Mouse (Mus musculus): ENCODE results near the gene Plxnd1.

Gene Plxnd1

GRCm38 (mm10) chr6:115994877-115995520 is at the start of gene Plxnd1:
Gene Plxnd1 (minus strand): TSS chr6:115995005.
- peak; percentile 90 to 92 for DNase-seq (ENCODE audit: low spot score in 2 of 2)

DNA sequence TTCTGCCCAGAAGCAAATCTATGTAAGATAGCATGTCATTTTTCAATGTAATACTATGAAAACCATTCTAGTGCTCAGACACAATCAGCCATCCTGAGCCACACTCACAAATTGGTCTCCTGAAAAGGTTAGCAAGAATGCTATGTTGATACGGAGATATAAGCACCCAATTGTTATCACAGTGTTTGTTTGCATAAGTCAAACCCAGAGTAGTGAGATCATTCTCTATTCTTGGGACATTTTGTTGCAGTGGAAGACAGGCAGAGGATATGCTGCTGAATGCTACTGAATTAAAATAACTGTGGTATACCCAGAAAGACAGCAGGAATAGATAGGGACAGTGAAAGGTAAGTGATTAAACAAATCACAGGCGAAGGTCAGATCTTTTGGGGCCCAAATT is 49.2 kb upstream of the Plxnd1 start:
- DNase-seq (ENCODE audit: low spot score in 2 of 2): no peak

GRCm38 (mm10) chr6:116038222-116038621 is 43.4 kb upstream of the Plxnd1 start:
- DNase-seq (ENCODE audit: low spot score in 2 of 2): no peak

DNA sequence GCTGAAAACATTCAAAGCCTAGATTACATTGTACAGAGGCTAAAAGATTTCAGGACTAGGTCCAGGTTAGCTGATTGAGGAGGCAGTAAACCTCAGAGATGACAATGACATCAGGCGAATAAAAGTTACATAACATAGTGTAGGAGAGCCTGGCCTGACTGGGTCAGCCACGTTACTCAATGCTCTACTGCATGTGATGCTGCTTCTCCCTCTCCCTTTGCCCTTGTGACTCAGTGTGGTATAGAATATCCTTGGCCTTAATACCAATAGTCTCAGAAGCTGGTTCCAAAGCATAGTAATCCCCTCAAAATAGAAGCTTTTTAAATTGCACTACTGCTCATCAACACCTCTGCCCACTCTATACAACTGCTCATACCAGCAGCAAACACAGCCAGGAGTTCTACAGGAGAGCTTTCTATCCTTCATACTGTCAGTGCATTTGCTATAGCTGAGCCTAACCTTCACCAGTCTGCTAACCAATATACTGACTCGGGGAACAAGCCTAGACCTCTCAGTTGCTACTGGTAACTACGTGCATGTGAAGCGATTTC is 42.6 kb upstream of the Plxnd1 start:
- no peak for DNase-seq (ENCODE audit: low spot score in 2 of 2)

DNA sequence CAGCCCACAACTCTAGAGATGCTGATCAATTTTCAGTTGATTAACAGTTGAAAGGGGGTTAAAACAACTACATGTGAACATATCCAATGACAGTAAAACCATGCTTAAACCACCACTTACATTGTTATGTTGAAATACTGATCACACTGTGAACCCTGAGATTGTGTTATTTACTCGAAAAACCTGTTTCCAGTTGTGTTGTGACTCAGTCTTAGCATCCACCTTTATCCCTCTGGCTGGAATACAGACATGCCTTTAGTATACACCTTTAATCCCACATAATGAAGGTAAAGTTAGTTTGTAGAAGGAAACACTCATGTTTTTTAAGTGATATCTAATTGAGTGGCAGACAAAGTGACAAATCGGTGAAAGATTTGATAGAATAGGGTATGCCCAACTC is 41.8 kb upstream of the Plxnd1 start:
- no peak for DNase-seq (ENCODE audit: low spot score in 2 of 2)

GRCm38 (mm10) chr6:116031052-116031451 is 36.2 kb upstream of the Plxnd1 start:
- no peak for DNase-seq (ENCODE audit: low spot score in 2 of 2)

- no peak for DNase-seq (ENCODE audit: low spot score in 2 of 2)
These were observed 29.9 kb upstream of the Plxnd1 start for GRCm38 (mm10) chr6:116024666-116025065.

GRCm38 (mm10) chr6:116021961-116022485 is 27.2 kb upstream of the Plxnd1 start:
- DNase-seq (ENCODE audit: low spot score in 2 of 2): peak in 1 of 2 experiments; percentile 5

DNA sequence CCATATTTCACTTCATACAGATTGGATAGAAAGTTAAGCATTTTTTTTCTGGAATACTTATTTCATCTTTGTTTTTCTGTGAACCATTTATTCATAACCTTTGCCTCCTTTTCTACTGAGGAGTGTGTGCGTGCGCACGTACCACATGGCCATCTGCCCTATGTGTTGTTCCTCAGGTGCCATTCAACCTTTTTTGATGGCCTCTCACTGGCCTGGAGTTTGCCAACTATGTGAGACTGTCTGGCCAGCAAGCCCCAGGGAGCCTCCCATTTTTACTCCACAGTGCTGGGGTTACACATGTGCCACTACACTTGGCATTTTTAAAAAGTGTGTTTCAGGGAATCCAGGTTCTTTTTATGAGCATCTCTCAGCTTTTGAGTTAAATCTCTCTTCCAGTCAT is 21.1 kb upstream of the Plxnd1 start:
- DNase-seq (ENCODE audit: low spot score in 2 of 2): no peak

DNA sequence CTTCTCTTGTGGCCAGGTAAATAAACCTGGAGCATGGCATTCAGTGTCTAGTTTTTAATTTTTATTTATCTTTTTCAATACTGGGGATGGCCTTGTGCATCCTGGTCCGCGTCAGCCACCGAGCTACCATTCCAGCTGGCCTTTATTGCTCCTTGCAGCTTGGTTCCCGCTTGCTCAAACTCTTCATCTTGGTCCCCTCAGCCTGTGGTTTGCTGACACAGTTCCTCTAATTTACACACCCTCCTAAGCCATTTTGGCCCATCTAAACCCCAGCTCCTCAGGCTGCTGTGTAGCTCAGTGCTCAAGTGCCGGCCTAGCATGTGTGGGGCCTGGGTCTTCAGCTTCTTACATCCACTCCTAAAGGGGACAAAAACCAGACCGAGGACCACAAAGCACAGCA is 19.3 kb upstream of the Plxnd1 start:
- DNase-seq (ENCODE audit: low spot score in 2 of 2): no peak

DNA sequence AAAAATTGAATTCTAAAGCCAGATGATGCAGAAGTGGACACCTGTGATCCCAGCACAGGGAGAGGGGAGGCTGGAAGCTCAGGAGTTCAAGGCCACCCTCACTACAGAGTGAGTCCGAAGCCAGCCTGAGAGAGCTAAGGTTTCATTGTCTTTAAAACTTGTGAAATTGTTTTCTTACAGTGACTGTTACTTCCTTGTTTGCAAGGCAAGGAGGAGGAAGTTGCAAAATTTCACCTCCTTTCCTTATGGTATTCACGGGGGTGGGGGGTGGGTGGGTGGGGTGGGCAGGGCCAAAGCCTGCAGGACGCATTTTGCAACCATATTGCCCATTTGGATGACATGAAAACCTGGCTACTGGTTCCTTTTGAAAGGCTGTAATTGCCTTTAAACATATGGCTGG is 18.9 kb upstream of the Plxnd1 start:
- DNase-seq (ENCODE audit: low spot score in 2 of 2): no peak

GRCm38 (mm10) chr6:116010541-116010940 is 15.7 kb upstream of the Plxnd1 start:
- peak; percentile 56 to 72 for DNase-seq (ENCODE audit: low spot score in 2 of 2)

DNA sequence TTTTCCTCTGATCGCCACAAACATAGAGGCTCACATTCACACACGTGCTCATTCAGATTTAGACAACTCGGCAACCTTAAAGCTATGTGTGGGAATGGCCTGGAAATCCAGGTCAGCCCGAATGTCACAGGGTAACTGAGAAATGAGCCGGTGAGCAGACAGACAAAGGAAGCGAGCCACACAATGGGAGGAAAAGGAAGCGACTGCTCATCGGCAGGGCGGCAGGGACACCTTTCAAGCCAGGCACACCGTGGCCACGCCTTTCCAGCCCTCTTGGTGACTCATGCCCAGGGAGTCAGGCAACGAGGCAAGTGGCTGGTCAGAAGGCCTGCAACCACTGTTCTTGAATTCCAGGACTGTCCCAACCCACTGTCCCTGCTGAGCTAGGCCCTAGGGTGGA is 14.6 kb upstream of the Plxnd1 start:
- DNase-seq (ENCODE audit: low spot score in 2 of 2): no peak

DNA sequence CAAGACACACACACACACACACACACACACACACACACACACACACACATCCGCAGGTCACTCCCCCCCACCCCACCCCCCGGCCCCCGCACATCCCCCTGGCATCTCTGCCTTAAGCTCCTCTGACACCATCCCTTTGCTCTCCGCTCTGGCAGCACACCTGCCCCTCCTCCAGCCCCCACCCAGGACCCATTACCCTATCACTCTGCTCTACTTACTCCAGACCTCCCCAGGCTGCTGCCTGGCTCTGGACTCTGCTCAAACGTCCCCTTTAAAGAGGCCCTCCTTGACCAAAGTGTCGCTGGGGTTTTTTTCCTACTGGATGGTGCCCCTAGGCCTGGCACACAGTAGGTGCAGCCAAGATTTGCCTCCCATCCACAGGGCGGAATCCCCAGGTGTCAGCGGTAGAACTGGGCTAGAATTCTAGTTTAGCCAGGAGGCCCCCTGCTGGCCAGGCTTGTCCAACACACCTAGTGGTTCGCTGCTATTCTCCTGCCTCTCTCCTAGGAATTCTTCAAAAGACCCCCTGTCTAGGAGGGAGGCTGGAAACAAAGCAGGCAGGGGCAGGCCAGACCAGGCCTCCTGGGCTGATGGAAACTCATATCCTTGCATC is 12.9 kb upstream of the Plxnd1 start:
- DNase-seq (ENCODE audit: low spot score in 2 of 2): peak in 1 of 2 experiments; percentile 45

- no peak for DNase-seq (ENCODE audit: low spot score in 2 of 2)
These were observed 11.9 kb upstream of the Plxnd1 start for GRCm38 (mm10) chr6:116006731-116007130.

DNA sequence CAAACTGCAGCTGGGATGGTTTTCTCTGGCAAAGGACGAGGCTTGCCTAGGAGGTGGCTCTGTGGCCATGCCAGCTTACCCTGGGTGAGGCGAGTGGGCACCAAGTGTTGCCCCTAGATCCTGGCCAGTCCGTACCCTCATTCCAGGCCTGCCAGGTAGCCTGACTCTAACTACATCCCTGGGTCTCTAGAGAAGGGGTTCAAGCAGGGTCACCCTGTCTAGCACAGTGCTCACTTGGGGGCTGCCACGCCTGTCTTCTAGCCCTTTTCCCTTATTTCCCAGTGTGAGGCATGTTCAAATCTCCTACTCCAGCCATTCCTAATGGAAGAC is 11.1 kb upstream of the Plxnd1 start:
- no peak for DNase-seq (ENCODE audit: low spot score in 2 of 2)

DNA sequence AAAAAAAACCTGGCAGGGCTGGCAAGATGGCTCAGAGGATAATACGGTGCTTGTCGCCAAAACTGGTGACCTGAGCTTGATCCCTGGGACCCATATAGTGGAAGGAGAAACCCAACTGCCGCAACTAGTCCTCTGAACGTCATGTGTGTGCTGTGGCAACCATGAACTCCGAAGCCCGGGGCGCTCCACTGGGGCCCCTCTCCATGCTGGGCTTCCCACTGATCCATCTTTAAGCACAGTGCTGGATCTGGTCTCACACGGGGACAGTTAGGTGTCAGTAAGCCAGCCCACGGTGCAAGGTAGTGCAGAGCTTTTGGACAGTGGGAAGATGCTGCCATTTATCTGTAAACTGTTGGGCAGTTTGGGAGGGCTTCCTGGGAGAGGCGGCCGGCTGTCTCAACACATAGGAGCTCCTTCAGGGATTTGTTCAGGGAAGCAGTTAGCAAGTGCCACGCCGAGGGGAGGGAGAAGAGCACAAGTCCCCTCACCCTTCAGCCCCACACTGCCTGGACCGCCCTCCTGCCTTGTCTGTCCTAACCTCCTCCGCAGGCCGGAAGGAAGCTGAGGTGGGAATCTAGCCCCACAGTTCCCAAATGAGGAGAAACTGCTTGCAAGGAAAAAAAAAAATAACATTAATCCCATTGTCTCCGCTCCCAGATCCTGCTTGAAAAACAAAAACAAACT is 10.6 kb upstream of the Plxnd1 start:
- DNase-seq (ENCODE audit: low spot score in 2 of 2): no peak

GRCm38 (mm10) chr6:116004716-116005115 is 9.9 kb upstream of the Plxnd1 start:
- DNase-seq (ENCODE audit: low spot score in 2 of 2): no peak

DNA sequence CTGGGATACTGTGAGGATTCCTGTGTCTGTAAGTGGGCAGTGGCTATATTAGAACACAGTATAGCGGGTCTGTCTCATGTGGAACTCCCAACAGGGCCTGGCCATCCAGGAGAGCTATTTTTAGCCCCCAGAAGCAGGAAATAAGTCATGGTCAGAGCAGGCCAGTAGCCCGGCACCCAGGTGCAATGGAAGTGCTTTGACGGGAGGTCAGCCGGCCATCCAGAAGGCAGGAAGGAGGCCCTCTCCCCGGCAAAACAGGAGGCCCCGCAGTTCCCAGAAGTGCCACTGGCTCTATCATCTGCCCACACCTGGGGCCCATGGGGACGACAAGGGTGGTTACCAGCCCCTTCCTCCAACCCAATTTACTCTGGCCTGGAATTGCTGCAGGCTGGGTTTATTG is 9.3 kb upstream of the Plxnd1 start:
- no peak for DNase-seq (ENCODE audit: low spot score in 2 of 2)

- DNase-seq (ENCODE audit: low spot score in 2 of 2): no peak
These were observed 8.7 kb upstream of the Plxnd1 start for GRCm38 (mm10) chr6:116003516-116003915.

DNA sequence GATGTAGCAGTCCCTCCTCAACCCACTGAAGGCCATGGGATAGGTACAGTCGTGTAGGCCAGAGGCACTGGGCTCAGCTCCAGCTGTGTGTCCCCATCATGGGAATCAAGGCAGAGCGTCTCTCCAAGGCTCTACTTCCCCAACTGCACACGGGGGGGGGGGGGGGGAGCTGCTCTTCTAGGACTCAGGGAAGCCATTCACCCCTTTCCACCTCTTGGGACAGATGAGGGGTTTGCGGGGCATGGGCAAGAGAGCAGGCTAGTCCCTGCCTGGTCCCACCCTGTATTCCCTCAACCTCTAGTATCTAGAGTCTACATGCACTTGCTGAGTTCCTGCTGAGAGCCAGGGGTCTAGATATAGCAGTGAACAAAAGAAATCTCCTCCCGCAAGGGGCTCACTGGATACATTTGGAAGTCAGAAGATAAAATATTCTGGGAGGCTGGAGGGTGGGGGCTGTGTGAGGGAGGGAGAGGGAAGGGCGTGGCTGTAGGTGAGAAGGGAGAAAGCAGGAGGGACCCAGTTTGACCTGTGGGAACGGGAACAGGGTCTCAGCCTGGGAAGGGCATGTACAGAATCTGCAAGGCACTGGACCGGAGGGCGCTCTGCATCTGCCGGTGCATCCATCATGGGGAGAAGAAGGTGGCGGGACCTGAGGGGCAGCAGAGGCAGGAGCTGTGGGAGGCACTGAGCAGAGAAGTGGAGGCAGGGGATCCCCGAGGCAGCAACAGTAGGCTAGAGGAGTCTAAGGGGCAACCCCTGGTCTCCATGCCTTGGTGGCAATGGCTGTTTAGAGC is 7.7 kb upstream of the Plxnd1 start:
- no peak for DNase-seq (ENCODE audit: low spot score in 2 of 2)

- no peak for DNase-seq (ENCODE audit: low spot score in 2 of 2)
These were observed 6.0 kb upstream of the Plxnd1 start for GRCm38 (mm10) chr6:116000851-116001250.
